Mouse (Mus musculus) CH12.LX (cell line): ENCODE data around the gene Jun. TPM values are rescaled to one million over a fixed set of nuclear protein-coding genes. Genes with fewer than 3 reads are reported as not detected.

Source experiments
- DNase-seq: peaks from one replicate; pipeline ENCODE4 v3.0.0-alpha.2; 2013; ENCODE audit errors: extremely low read depth
- H3K27ac ChIP-seq: 2 replicates; pipeline ENCODE4 v1.5.1; 2012; ENCODE audit warnings: low read depth, mild to moderate bottlenecking, control low read depth, moderate library complexity; ENCODE audit not compliant: insufficient read depth
- H3K27me3 ChIP-seq: replicated peaks from 2 replicates; pipeline ENCODE3; 2012; ENCODE audit warnings: inconsistent platforms
- H3K36me3 ChIP-seq, 2 experiments: replicated peaks in 1 of 2; 2 replicates each; pipeline versions ENCODE3 to v1.6.1; 2012; ENCODE audit warnings: inconsistent platforms in 1 of 2, low read length in 1 of 2, mild to moderate bottlenecking in 1 of 2, mixed read lengths in 1 of 2, moderate library complexity in 1 of 2; ENCODE audit not compliant: control insufficient read depth in 1 of 2, insufficient read depth in 1 of 2
- H3K4me1 ChIP-seq, 2 experiments: 2 replicates each; pipeline ENCODE4 v1.6.1; 2012; ENCODE audit warnings: inconsistent platforms in 1 of 2, moderate library complexity in 1 of 2; ENCODE audit not compliant: insufficient read depth in 2 of 2, control insufficient read depth in 1 of 2
- H3K4me2 ChIP-seq: 2 replicates; pipeline ENCODE4 v1.6.1; 2012; ENCODE audit warnings: low read depth, mild to moderate bottlenecking, control low read depth; ENCODE audit not compliant: poor library complexity, insufficient read depth, severe bottlenecking
- H3K4me3 ChIP-seq, 3 experiments: fragments of 150-350 bp in 1 of 3; sonication (generic) in 1 of 3; replicated peaks in 1 of 3; 2 replicates each; pipeline versions ENCODE3 to v1.5.1; 2011 to 2012; ENCODE audit warnings: low read depth in 2 of 3, low read length in 2 of 3, mild to moderate bottlenecking in 2 of 3, moderate library complexity in 2 of 3, control low read depth in 1 of 3, improper control_type of control experiment in 1 of 3, inconsistent platforms in 1 of 3, mixed read lengths in 1 of 3; ENCODE audit not compliant: poor library complexity in 1 of 3
- H3K79me2 ChIP-seq: replicated peaks from 2 replicates; pipeline ENCODE4 v1.6.1; 2012; ENCODE audit warnings: mild to moderate bottlenecking, moderate library complexity; ENCODE audit not compliant: control insufficient read depth, poor library complexity, insufficient read depth, severe bottlenecking; ENCODE audit errors: extremely low read depth
- H3K9ac ChIP-seq: 2 replicates; pipeline ENCODE4 v1.6.1; 2012; ENCODE audit warnings: low read depth, mild to moderate bottlenecking, control low read depth, moderate library complexity; ENCODE audit not compliant: insufficient read depth
- H3K9me3 ChIP-seq: replicated peaks from 2 replicates; pipeline ENCODE3; 2012; ENCODE audit warnings: low read length, inconsistent platforms, mixed read lengths
- CHD2 ChIP-seq: IDR thresholded peaks from 2 replicates; pipeline ENCODE4 v1.6.1; 2011; ENCODE audit warnings: low read length, improper control_type of control experiment
- CTCF ChIP-seq, 2 experiments: IDR thresholded peaks in 1 of 2; conservative IDR thresholded peaks in 1 of 2; 2 replicates each; pipeline ENCODE4 v1.5.1; 2011 to 2012; ENCODE audit warnings: low read depth in 2 of 2, low read length in 2 of 2, improper control_type of control experiment in 1 of 2, inconsistent platforms in 1 of 2, mild to moderate bottlenecking in 1 of 2, moderate library complexity in 1 of 2
- E2F4 ChIP-seq: IDR thresholded peaks from 2 replicates; pipeline ENCODE4 v1.6.1; 2011; ENCODE audit warnings: low read depth, low read length, improper control_type of control experiment; ENCODE audit not compliant: insufficient replicate concordance
- ELF1 ChIP-seq: IDR thresholded peaks from 2 replicates; pipeline ENCODE4 v1.6.1; 2014; ENCODE audit warnings: low read depth, mild to moderate bottlenecking, inconsistent platforms, low read length, improper control_type of control experiment
- ETS1 ChIP-seq: conservative IDR thresholded peaks from 2 replicates; pipeline ENCODE4 v1.6.1; 2012; ENCODE audit warnings: low read depth, mild to moderate bottlenecking, inconsistent platforms, low read length, improper control_type of control experiment, moderate library complexity
- GABPA ChIP-seq: IDR thresholded peaks from 2 replicates; pipeline ENCODE4 v1.6.1; 2012; ENCODE audit warnings: low read depth, low read length, improper control_type of control experiment, inconsistent platforms; ENCODE audit not compliant: insufficient replicate concordance
- HCFC1 ChIP-seq: IDR thresholded peaks from 2 replicates; pipeline ENCODE4 v1.6.1; 2012; ENCODE audit warnings: low read depth, mild to moderate bottlenecking, inconsistent platforms, low read length, improper control_type of control experiment
- JUN ChIP-seq: IDR thresholded peaks from 2 replicates; pipeline ENCODE4 v1.6.1; 2011; ENCODE audit warnings: low read depth, mild to moderate bottlenecking, low read length, improper control_type of control experiment, moderate library complexity; ENCODE audit not compliant: insufficient read depth
- JUND ChIP-seq: conservative IDR thresholded peaks from 2 replicates; pipeline ENCODE4 v1.6.1; 2011; ENCODE audit warnings: low read depth, low read length, improper control_type of control experiment
- MAX ChIP-seq: IDR thresholded peaks from 2 replicates; pipeline ENCODE4 v1.6.1; 2011; ENCODE audit warnings: low read length, improper control_type of control experiment
- MAZ ChIP-seq: IDR thresholded peaks from 2 replicates; pipeline ENCODE4 v1.6.1; 2012; ENCODE audit warnings: low read depth, mild to moderate bottlenecking, inconsistent platforms, low read length, improper control_type of control experiment, moderate library complexity
- MEF2A ChIP-seq: IDR thresholded peaks from 2 replicates; pipeline ENCODE4 v1.6.1; 2014; ENCODE audit warnings: low read depth, mild to moderate bottlenecking, inconsistent platforms, low read length, improper control_type of control experiment, borderline replicate concordance
- MXI1 ChIP-seq: IDR thresholded peaks from 2 replicates; pipeline ENCODE4 v1.6.1; 2011; ENCODE audit warnings: mild to moderate bottlenecking, low read depth, low read length, improper control_type of control experiment
- POLR2A ChIP-seq: IDR thresholded peaks from 2 replicates; pipeline ENCODE4 v1.6.1; 2011; ENCODE audit warnings: low read depth, mild to moderate bottlenecking, improper control_type of control experiment, low read length
- RAD21 ChIP-seq: IDR thresholded peaks from 2 replicates; pipeline ENCODE4 v1.6.1; 2011; ENCODE audit warnings: low read depth, mild to moderate bottlenecking, low read length, improper control_type of control experiment, moderate library complexity
- TCF12 ChIP-seq: IDR thresholded peaks from 2 replicates; pipeline ENCODE4 v1.6.1; 2014; ENCODE audit warnings: low read depth, mild to moderate bottlenecking, inconsistent platforms, low read length, improper control_type of control experiment
- UBTF ChIP-seq: IDR thresholded peaks from 2 replicates; pipeline ENCODE4 v1.6.1; 2012; ENCODE audit warnings: low read depth, mild to moderate bottlenecking, inconsistent platforms, low read length, improper control_type of control experiment, moderate library complexity
- USF1 ChIP-seq: IDR thresholded peaks from 2 replicates; pipeline ENCODE4 v1.6.1; 2014; ENCODE audit warnings: low read depth, mild to moderate bottlenecking, inconsistent platforms, low read length, improper control_type of control experiment
- USF2 ChIP-seq: conservative IDR thresholded peaks from 2 replicates; pipeline ENCODE4 v1.6.1; 2011; ENCODE audit warnings: low read depth, low read length, improper control_type of control experiment
- dilution Hi-C: fragments of 300-500 bp; cut with MboI; formaldehyde crosslinking; loops from 2 replicates; pipeline ENCODE4 v1.14.3; 2020; ENCODE audit warnings: low sequenced_read_pairs; ENCODE audit not compliant: extremely low pct_unique_long_range_greater_than_20kb, extremely low pct_ligation_motif_present
- in situ Hi-C: fragments of 300-500 bp; cut with MboI; formaldehyde crosslinking; loops from 3 replicates; pipeline ENCODE4 v1.14.3; 2019; ENCODE audit warnings: low sequenced_read_pairs, low pct_ligation_motif_present, low pct_unique_long_range_greater_than_20kb, mixed read lengths
- polyA plus RNA-seq: library from polyadenylated mRNA; unstranded; fragments of >175 nt; gene quantifications from 2 replicates; pipeline ENCODE4 v1.2.1, GENCODE M21; 2012; ENCODE audit warnings: low read depth; ENCODE audit not compliant: insufficient read length
- total RNA-seq, 2 experiments: library from RNA; depleted of rRNA; stranded (reverse); fragments of 300-350 nt in 1 of 2; fragments of >200 nt in 1 of 2; gene quantifications; 2 replicates each; pipeline ENCODE4 v1.2.3; 2012 to 2014

Jun gene
- total and polyA plus RNA-seq, 3 experiments: 7.2 to 15.0 (median 10.4) TPM

DNA sequence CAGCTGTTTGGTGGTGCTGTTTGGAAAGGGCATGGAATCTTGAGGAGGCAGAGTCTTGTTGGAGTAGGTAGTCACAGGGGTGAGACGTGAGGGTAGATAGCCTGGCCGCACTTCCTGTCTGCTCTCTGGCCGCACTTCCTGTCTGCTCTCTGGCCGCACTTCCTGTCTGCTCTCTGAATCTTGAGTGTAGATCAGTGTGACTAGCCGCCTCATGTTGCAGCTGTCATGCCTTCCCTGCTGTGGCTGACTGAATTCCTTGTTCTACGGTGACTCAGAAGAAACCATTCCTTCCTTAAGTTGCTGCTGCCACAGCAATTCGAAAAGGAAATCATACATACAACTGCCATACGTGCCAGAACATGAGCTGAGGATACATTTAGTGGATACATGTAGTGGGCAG lies 31.9 kb upstream of the Jun start:
- DNase-seq: no peak
- H3K4me2 ChIP-seq: no peak overlapping the region
- H3K4me3 ChIP-seq: no peak overlapping the region
- H3K36me3 ChIP-seq: no peaks in the 10 kb centered on the region
- in situ Hi-C loops (no loop called here), dilution Hi-C loops (no loop called here)
- H3K27me3 ChIP-seq: no peaks in the 10 kb centered on the region
- H3K79me2 ChIP-seq: no peaks in the 10 kb centered on the region
- H3K9me3 ChIP-seq: no peaks in the 10 kb centered on the region
- no peak overlapping the region for H3K27ac ChIP-seq
- 0 out of 4 replicates have a peak, but pooled peaks cover 0 to 9% of the 10 kb centered on the region in 2 experiments for H3K4me1 ChIP-seq
- TF ChIP-seq USF1 (no peak), MXI1 (no peak), E2F4 (no peak), POLR2A (no peak), ETS1 (no peak), HCFC1 (no peak), JUN (no peak), ELF1 (no peak), MEF2A (no peak)
- H3K9ac ChIP-seq: no peak overlapping the region

DNA sequence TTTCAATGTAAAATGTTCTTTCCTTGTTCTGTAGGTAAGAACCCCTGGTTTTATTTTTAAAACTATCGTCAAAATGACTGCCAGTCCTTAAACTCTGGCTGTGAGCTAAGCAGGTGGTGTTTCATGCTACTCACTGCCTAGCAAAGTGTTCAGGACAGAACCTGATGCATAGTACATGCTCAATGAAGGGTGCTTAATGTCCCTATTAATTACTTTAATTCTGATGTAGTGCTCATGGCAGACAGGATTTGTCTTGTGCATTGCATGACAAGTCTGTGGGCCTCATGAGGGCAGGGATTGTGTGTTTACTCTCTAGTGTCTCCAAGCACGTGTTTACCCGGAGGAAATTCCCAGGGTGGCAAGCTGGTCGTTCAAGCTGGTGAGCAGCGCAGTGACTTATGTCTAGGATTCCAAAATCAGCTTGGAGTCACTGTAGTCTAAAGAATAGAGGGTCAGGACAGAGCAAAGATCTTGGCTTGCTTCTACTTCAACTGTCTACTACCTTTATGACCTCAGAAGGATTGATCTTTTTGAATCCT lies 31.2 kb upstream of the Jun start:
- H3K9ac ChIP-seq: no peak overlapping the region
- H3K4me2 ChIP-seq: no peak overlapping the region
- H3K9me3 ChIP-seq: no peaks in the 10 kb centered on the region
- no peak for DNase-seq
- H3K27me3 ChIP-seq: no peaks in the 10 kb centered on the region
- no peak overlapping the region for H3K4me3 ChIP-seq
- H3K27ac ChIP-seq: no peak overlapping the region
- H3K36me3 ChIP-seq: no peaks in the 10 kb centered on the region
- no peak for TF ChIP-seq TCF12
- no peak for TF ChIP-seq E2F4
- TF ChIP-seq CTCF (conservative IDR thresholded peaks at IDR 0.05 in 1 of 2, IDR thresholded peaks at IDR 0.05 in 1 of 2; ENCODE audit: low read depth in 2 of 2, low read length in 2 of 2): no peak
- TF ChIP-seq UBTF: no peak
- no peak for TF ChIP-seq GABPA
- no peak for TF ChIP-seq ELF1
- TF ChIP-seq MAZ: no peak
- TF ChIP-seq RAD21: no peak
- TF ChIP-seq USF2: no peak
- TF ChIP-seq MEF2A: no peak
- TF ChIP-seq JUND: no peak
- TF ChIP-seq HCFC1: no peak
- no peak for TF ChIP-seq ETS1
- TF ChIP-seq CHD2: no peak
- TF ChIP-seq MAX: no peak
- in situ Hi-C loops (no loop called here), dilution Hi-C loops (no loop called here)
- no peaks in the 10 kb centered on the region for H3K79me2 ChIP-seq
- 0 out of 4 replicates have a peak, but pooled peaks cover 0 to 9% of the 10 kb centered on the region in 2 experiments for H3K4me1 ChIP-seq
